Mouse (Mus musculus): ENCODE results near the gene Gm10945. TPM values are rescaled to one million over a fixed set of nuclear protein-coding genes. Genes with fewer than 3 reads are reported as not detected.

Gm10945 gene
- polyA plus RNA-seq (2014; fragmentation: Illumina TruSeq; extraction: RNeasy Lipid Tissue Mini Kit (QIAGEN cat#74804); ENCODE audit: insufficient read depth, low read depth, low replicate concordance), result not detected

DNA sequence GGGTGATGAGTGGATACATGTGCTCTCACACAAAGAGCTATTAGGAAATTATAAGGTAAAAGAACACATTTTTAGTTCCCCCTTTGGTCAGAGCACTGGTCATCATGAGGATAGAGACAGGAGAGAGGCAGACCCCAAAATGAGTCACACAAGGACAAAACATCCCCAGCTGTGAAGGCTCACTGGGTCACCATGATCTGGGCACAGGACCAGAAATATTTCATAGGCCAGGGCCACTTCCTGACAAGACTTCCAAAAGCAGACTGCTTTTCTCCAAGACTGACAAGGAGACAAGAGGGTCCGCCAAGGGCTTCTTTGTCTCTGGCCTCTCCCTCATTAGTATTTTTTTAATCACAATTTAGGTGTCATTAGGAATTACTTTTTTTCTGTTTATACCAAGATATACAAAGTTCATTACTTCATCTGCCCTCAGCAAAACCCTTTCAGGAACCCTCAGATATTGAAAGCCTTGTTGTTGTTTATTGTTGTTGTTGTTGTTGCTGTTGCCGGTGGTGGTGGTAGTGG lies at the start of gene Gm10945:
TSS of gene Gm10945 (minus strand) at position 475 of the 525 bp plus-strand sequence.

DNA sequence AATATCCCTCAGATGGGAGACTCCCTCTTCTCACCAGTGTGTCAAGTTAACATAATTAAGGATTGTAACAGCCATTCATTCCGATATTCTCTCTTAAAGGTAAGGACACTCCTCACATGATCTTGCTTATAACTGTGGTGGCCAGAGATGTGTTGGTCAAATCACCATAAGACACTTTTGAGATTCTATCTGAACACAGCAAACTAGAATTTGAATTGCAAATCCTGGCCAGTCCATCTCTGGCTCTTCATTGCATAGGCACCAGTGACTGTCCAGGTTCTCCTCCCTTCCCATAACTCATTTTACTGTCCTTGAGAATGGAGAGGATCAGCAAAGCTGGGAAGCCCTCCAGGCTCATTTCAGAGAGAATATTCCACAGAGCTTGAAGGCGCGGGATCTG lies 3.4 kb downstream of the Gm10945 start, which contains the start of gene Oprm1:
TSS of gene Oprm1 (plus strand) at position 301 of the 400 bp plus-strand sequence.

Other genes starting within 250 kb of the Gm10945 start
- gene Oprm1, start 3.3 kb downstream of the Gm10945 start, polyA plus RNA-seq (2014; fragmentation: Illumina TruSeq; extraction: RNeasy Lipid Tissue Mini Kit (QIAGEN cat#74804); ENCODE audit: insufficient read depth, low read depth, low replicate concordance), result not detected

Data from lung, adult 10 weeks (tissue).